Comparison of ENCODE assay signal across 4 mouse cellular contexts in the genomic region with DNA sequence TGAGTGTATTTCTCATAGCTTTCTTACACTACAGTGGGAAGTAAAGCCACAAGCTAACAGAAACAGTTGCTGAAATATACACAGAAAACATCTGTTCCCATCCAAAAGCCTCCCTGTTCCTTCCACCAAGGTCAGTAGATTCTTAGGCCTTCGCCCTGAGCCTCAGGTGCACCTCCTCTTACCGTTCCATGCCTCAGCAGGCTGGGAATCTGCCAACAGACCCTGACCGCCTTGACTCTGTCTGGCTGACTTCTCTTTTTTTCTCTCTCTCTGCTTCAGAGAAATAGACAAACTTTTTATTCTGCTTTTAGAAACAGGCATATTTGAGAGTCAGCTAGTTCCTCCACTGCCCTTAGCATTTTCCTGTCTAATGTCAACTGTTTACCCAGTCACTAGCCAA.
"Had no signal": no experiment of that assay in that cellular context is flagged by ENCODE, and none has a peak within 500 bp of the region (broad histone marks: within the 10 kb centered on the region; RNA-seq: fewer than 3 reads in every experiment).

No protein-coding gene starts in this region.

- DNase-seq: liver; lung, adult 18-20 months; right cerebral cortex, postnatal 14 days; thymus, postnatal 14 days had no signal
